Mouse (Mus musculus) testis, postnatal 10 days (tissue): ENCODE results near the gene Vsig8.

Experiments
- DNase-seq: peaks from one replicate; pipeline ENCODE4 v3.0.0; 2021; ENCODE audit warnings: low spot score

Gene Vsig8

GRCm38 (mm10) chr1:172555638-172556037 lies at the start of gene Vsig8:
Gene Vsig8 (plus strand): TSS chr1:172555938.
- DNase-seq: no peak

GRCm38 (mm10) chr1:172507001-172507400 lies 48.7 kb upstream of the Vsig8 start:
- DNase-seq: no peak

- no peak for DNase-seq
Observed at GRCm38 (mm10) chr1:172507701-172508100, 48.0 kb upstream of the Vsig8 start.

- no peak for DNase-seq
Observed at GRCm38 (mm10) chr1:172508172-172508571, 47.6 kb upstream of the Vsig8 start.

- no peak for DNase-seq
Observed at GRCm38 (mm10) chr1:172509235-172509634, 46.5 kb upstream of the Vsig8 start.

GRCm38 (mm10) chr1:172509983-172510382 lies 45.8 kb upstream of the Vsig8 start:
- no peak for DNase-seq

- DNase-seq: no peak
Observed at GRCm38 (mm10) chr1:172510421-172510972, 45.2 kb upstream of the Vsig8 start.

- peak; percentile 58 for DNase-seq
Observed at GRCm38 (mm10) chr1:172512962-172513361, 42.8 kb upstream of the Vsig8 start.

GRCm38 (mm10) chr1:172513525-172514212 lies 42.1 kb upstream of the Vsig8 start:
- no peak for DNase-seq

GRCm38 (mm10) chr1:172514213-172514529 lies 41.6 kb upstream of the Vsig8 start:
- DNase-seq: no peak

GRCm38 (mm10) chr1:172514551-172515268 lies 41.0 kb upstream of the Vsig8 start:
- no peak for DNase-seq

GRCm38 (mm10) chr1:172515396-172515795 lies 40.3 kb upstream of the Vsig8 start:
- DNase-seq: no peak

GRCm38 (mm10) chr1:172518013-172518412 lies 37.7 kb upstream of the Vsig8 start:
- DNase-seq: no peak

GRCm38 (mm10) chr1:172519644-172520043 lies 36.1 kb upstream of the Vsig8 start:
- no peak for DNase-seq

- peak; percentile 83 for DNase-seq
Observed at GRCm38 (mm10) chr1:172520576-172521440, 34.9 kb upstream of the Vsig8 start, which contains the start of gene Cfap45. Gene Cfap45 (plus strand): TSS chr1:172520801.

- DNase-seq: no peak
Observed at GRCm38 (mm10) chr1:172522524-172522923, 33.2 kb upstream of the Vsig8 start.

GRCm38 (mm10) chr1:172523699-172524101 lies 32.0 kb upstream of the Vsig8 start:
- no peak for DNase-seq

- no peak for DNase-seq
Observed at GRCm38 (mm10) chr1:172525027-172525764, 30.5 kb upstream of the Vsig8 start.

- DNase-seq: no peak
Observed at GRCm38 (mm10) chr1:172525971-172526370, 29.8 kb upstream of the Vsig8 start.

- DNase-seq: no peak
Observed at GRCm38 (mm10) chr1:172526380-172527081, 29.2 kb upstream of the Vsig8 start.

GRCm38 (mm10) chr1:172527431-172527830 lies 28.3 kb upstream of the Vsig8 start:
- no peak for DNase-seq
